8 mouse cellular contexts compared by ENCODE assay signal in the genomic region with DNA sequence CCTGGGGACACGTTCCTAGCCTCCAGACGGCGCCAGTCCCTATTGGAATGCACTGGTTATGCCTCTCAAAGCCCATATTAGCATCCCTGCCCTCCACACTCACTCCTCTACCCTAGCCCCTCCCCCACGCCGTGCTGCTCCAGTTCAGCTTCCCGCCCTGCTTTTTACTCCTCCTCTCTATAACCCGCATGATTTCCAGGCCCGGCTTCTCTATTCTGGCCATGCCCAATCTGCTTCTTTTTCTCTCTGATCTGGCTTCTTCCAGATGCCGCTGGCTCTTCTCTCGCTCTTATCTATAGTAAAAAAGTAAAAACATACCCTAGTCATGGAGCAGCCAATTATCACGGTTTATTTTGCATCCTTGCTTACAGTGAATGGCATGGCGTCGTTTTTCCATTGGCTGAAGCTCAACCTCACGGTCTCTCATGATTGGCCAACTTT. TPM values are rescaled to one million over a fixed set of nuclear protein-coding genes. Genes with fewer than 3 reads are reported as not detected.
DNase-seq lines count a peak whose midpoint lies in the region; ATAC-seq and TF ChIP-seq lines count a peak whose summit lies in the region.

No protein-coding gene starts in this region.

- H3K4me2 ChIP-seq in forebrain, embryonic 14.5 days (ENCODE audit: low read length) = peak overlapping the region; percentile 33
- H3K4me2 ChIP-seq in limb, embryonic 11.5 days (ENCODE audit: low read depth, severe bottlenecking) = peak overlapping the region; percentile 39
- H3K4me2 ChIP-seq in midbrain, postnatal 0 days (ENCODE audit: low read depth, low read length, poor library complexity, severe bottlenecking) = peak overlapping the region; percentile 47

- 0 out of 2 replicates have a peak, but pooled peaks have one; percentile 12 for TF ChIP-seq CTCF in lung, adult 2 months (IDR thresholded peaks at IDR 0.05; ENCODE audit: insufficient read depth, low read length)
- TF ChIP-seq CTCF in midbrain, postnatal 0 days (IDR thresholded peaks at IDR 0.05) = no peak

- peak overlapping the region; percentile 3; the same call in 1 of the 2 replicates for H3K9ac ChIP-seq in forebrain, embryonic 14.5 days (ENCODE audit: low read length)
- H3K9ac ChIP-seq in limb, embryonic 11.5 days (ENCODE audit: low read length) = no peak overlapping the region
- H3K9ac ChIP-seq in midbrain, postnatal 0 days (replicated peaks; ENCODE audit: low read length, poor library complexity, severe bottlenecking) = no peak overlapping the region; the same call in 1 of the 2 replicates

- 7% methylated on average over 14 of the region's 14 CpGs for WGBS in lung, adult 2 months
- 1% methylated on average over 14 of the region's 14 CpGs for WGBS in forebrain, embryonic 14.5 days
- WGBS in limb, embryonic 11.5 days = 2% methylated on average over 14 of the region's 14 CpGs
- WGBS in midbrain, postnatal 0 days = 1% methylated on average over 14 of the region's 14 CpGs

- no peak for TF ChIP-seq POLR2A in lung, adult 2 months (IDR thresholded peaks at IDR 0.05; ENCODE audit: borderline replicate concordance, extremely low read depth, low read depth, low read length)

- H3K27ac ChIP-seq in forebrain, embryonic 14.5 days (ENCODE audit: low read depth, low read length) = peak overlapping the region; percentile 17; the same call in 1 of the 2 replicates
- peak overlapping the region; percentile 79 for H3K27ac ChIP-seq in limb, embryonic 11.5 days (replicated peaks; ENCODE audit: low read depth, low read length)
- H3K27ac ChIP-seq in midbrain, postnatal 0 days (ENCODE audit: low read depth, low read length) = no peak overlapping the region

- H3K4me3 ChIP-seq in lung, adult 2 months (replicated peaks; ENCODE audit: extremely low read depth, low read depth, low read length) = no peak overlapping the region
- H3K4me3 ChIP-seq in forebrain, embryonic 14.5 days (ENCODE audit: low read depth, low read length) = peak overlapping the region; percentile 0; the same call in 1 of the 2 replicates
- H3K4me3 ChIP-seq in limb, embryonic 11.5 days (ENCODE audit: low read depth, low read length) = no peak overlapping the region
- peak overlapping the region; percentile 16; the same call in 1 of the 2 replicates for H3K4me3 ChIP-seq in midbrain, postnatal 0 days (ENCODE audit: low read depth, low read length)

- no peaks in the 10 kb centered on the region for H3K9me3 ChIP-seq in forebrain, embryonic 14.5 days (replicated peaks; ENCODE audit: control insufficient read depth, low read length)
- H3K9me3 ChIP-seq in limb, embryonic 11.5 days (ENCODE audit: control insufficient read depth, low read length) = no peaks in the 10 kb centered on the region
- no peaks in the 10 kb centered on the region for H3K9me3 ChIP-seq in midbrain, postnatal 0 days (ENCODE audit: low read length)

- DNase-seq in lung, adult 2 months = no peak
- no peak for DNase-seq in lung, postnatal 14 days
- peak; percentile 68 for DNase-seq in forebrain, embryonic 14.5 days (ENCODE audit: low spot score)
- DNase-seq in limb, embryonic 11.5 days (ENCODE audit: low spot score) = peak; percentile 88
- peak; percentile 31 for DNase-seq in midbrain, postnatal 0 days (ENCODE audit: low spot score)
- no peak for DNase-seq in adipocyte (ENCODE audit: low spot score)
- no peak for DNase-seq in ovary, postnatal 36 days (ENCODE audit: low spot score)
- no peak for DNase-seq in left cerebral cortex, adult 11 months (ENCODE audit: low spot score)

- no peaks in the 10 kb centered on the region for H3K27me3 ChIP-seq in forebrain, embryonic 14.5 days (replicated peaks; ENCODE audit: control insufficient read depth, insufficient read depth, low read length)
- H3K27me3 ChIP-seq in limb, embryonic 11.5 days (ENCODE audit: control insufficient read depth, insufficient read depth, low read length) = no peaks in the 10 kb centered on the region
- H3K27me3 ChIP-seq in midbrain, postnatal 0 days (ENCODE audit: insufficient read depth, low read length) = no peaks in the 10 kb centered on the region

- peak; percentile 73 for ATAC-seq in forebrain, embryonic 14.5 days
- ATAC-seq in limb, embryonic 11.5 days (ENCODE audit: insufficient number of reproducible peaks, low FRiP score, low TSS enrichment, low read depth) = peak; percentile 59; the same call in 1 of the 2 replicates
- peak; percentile 51; the same call in 1 of the 2 replicates for ATAC-seq in midbrain, postnatal 0 days (ENCODE audit: low FRiP score)

- peaks cover 7% of the 10 kb centered on the region for H3K4me1 ChIP-seq in lung, adult 2 months (ENCODE audit: control insufficient read depth, insufficient read depth, low read length)
- H3K4me1 ChIP-seq in forebrain, embryonic 14.5 days (ENCODE audit: control insufficient read depth, insufficient read depth, low read length) = no peaks in the 10 kb centered on the region
- peaks cover 11% of the 10 kb centered on the region; the same call in 1 of the 2 replicates for H3K4me1 ChIP-seq in limb, embryonic 11.5 days (ENCODE audit: control insufficient read depth, insufficient read depth, low read length)
- no peaks in the 10 kb centered on the region for H3K4me1 ChIP-seq in midbrain, postnatal 0 days (ENCODE audit: insufficient read depth, low read length)

- H3K36me3 ChIP-seq in forebrain, embryonic 14.5 days (ENCODE audit: control insufficient read depth, insufficient read depth, low read length) = no peaks in the 10 kb centered on the region
- no peaks in the 10 kb centered on the region for H3K36me3 ChIP-seq in limb, embryonic 11.5 days (ENCODE audit: control insufficient read depth, insufficient read depth, low read length)
- no peaks in the 10 kb centered on the region for H3K36me3 ChIP-seq in midbrain, postnatal 0 days (ENCODE audit: insufficient read depth, low read length)

RNA-seq across cellular contexts. Expression of gene Ier2, which starts 15.2 kb away (rescaled TPM):
- 34.6 and 47.1 TPM in 2 replicates for polyA plus RNA-seq in lung, adult 2 months (2012; rRNA removed)
- 26.5 and 29.3 TPM in 2 replicates for polyA plus RNA-seq in forebrain, embryonic 14.5 days (2014; fragmentation: Nextera tagmentation; extraction: Ambion mirVana)
- 149 and 156 TPM in 2 replicates for polyA plus RNA-seq in limb, embryonic 11.5 days (2014; fragmentation: Nextera tagmentation; extraction: Ambion mirVana)
- 3.9 and 4.3 TPM in 2 replicates for total RNA-seq in midbrain, postnatal 0 days (2014; rRNA removed)
- 12.8 and 14.7 TPM in 2 replicates for polyA plus RNA-seq in midbrain, postnatal 0 days (2015; fragmentation: Nextera tagmentation; extraction: Ambion mirVana)

RNA-seq across cellular contexts. Expression of gene Trmt1, which starts 38.6 kb away (rescaled TPM):
- polyA plus RNA-seq in lung, adult 2 months (2012; rRNA removed) = 87.5 and 99.1 TPM in 2 replicates
- polyA plus RNA-seq in forebrain, embryonic 14.5 days (2014; fragmentation: Nextera tagmentation; extraction: Ambion mirVana) = 47.8 and 52.3 TPM in 2 replicates
- 65.7 and 65.9 TPM in 2 replicates for polyA plus RNA-seq in limb, embryonic 11.5 days (2014; fragmentation: Nextera tagmentation; extraction: Ambion mirVana)
- 88.5 and 99.5 TPM in 2 replicates for total RNA-seq in midbrain, postnatal 0 days (2014; rRNA removed)
- 74.2 and 75.0 TPM in 2 replicates for polyA plus RNA-seq in midbrain, postnatal 0 days (2015; fragmentation: Nextera tagmentation; extraction: Ambion mirVana)

RNA-seq across cellular contexts. Expression of gene Nacc1, which starts 40.2 kb away (rescaled TPM):
- 72.5 and 81.8 TPM in 2 replicates for polyA plus RNA-seq in lung, adult 2 months (2012; rRNA removed)
- polyA plus RNA-seq in forebrain, embryonic 14.5 days (2014; fragmentation: Nextera tagmentation; extraction: Ambion mirVana) = 17.0 and 17.6 TPM in 2 replicates
- 26.4 and 26.7 TPM in 2 replicates for polyA plus RNA-seq in limb, embryonic 11.5 days (2014; fragmentation: Nextera tagmentation; extraction: Ambion mirVana)
- 87.2 and 102 TPM in 2 replicates for total RNA-seq in midbrain, postnatal 0 days (2014; rRNA removed)
- polyA plus RNA-seq in midbrain, postnatal 0 days (2015; fragmentation: Nextera tagmentation; extraction: Ambion mirVana) = 13.7 and 13.8 TPM in 2 replicates

RNA-seq across cellular contexts. Expression of gene Lyl1, which starts 53.8 kb away (rescaled TPM):
- 20.2 and 21.9 TPM in 2 replicates for polyA plus RNA-seq in lung, adult 2 months (2012; rRNA removed)
- polyA plus RNA-seq in forebrain, embryonic 14.5 days (2014; fragmentation: Nextera tagmentation; extraction: Ambion mirVana) = 2.9 and 3.8 TPM in 2 replicates
- polyA plus RNA-seq in limb, embryonic 11.5 days (2014; fragmentation: Nextera tagmentation; extraction: Ambion mirVana) = 3.9 and 4.8 TPM in 2 replicates
- total RNA-seq in midbrain, postnatal 0 days (2014; rRNA removed) = 4.6 and 4.8 TPM in 2 replicates
- polyA plus RNA-seq in midbrain, postnatal 0 days (2015; fragmentation: Nextera tagmentation; extraction: Ambion mirVana) = 2.0 and 2.8 TPM in 2 replicates

Comparison
In these comparisons a context has a peak if more than half of its experiments do, and no peak if none do; other contexts are left out.
1. DNase-seq: peak in forebrain, embryonic 14.5 days (single experiment), limb, embryonic 11.5 days (single experiment) and midbrain, postnatal 0 days (single experiment); none in lung, adult 2 months (single experiment), lung, postnatal 14 days (single experiment), adipocyte (single experiment), ovary, postnatal 36 days (single experiment) and left cerebral cortex, adult 11 months (single experiment).
2. H3K4me3 ChIP-seq: peak in forebrain, embryonic 14.5 days (single experiment) and midbrain, postnatal 0 days (single experiment); none in lung, adult 2 months (single experiment) and limb, embryonic 11.5 days (single experiment).
3. Peak in every context shown above with its lines, with median percentiles within 50 percentile points of each other: ATAC-seq and H3K4me2 ChIP-seq.